Mouse (Mus musculus) myocyte (in vitro differentiated cells): ENCODE results near the gene Mov10l1. TPM values are rescaled to one million over a fixed set of nuclear protein-coding genes. Genes with fewer than 3 reads are reported as not detected.

Experiments
- H3K27me3 ChIP-seq: one replicate; pipeline ENCODE4 v1.6.1; 2011; ENCODE audit not compliant: control insufficient read depth, insufficient read depth, insufficient read length
- H3K36me3 ChIP-seq: one replicate; pipeline ENCODE4 v1.6.1; 2011; ENCODE audit not compliant: control insufficient read depth, insufficient read depth
- H3K4me2 ChIP-seq: one replicate; pipeline ENCODE4 v1.6.1; 2011; ENCODE audit warnings: low read depth, control low read depth
- H3K4me3 ChIP-seq: one replicate; pipeline ENCODE4 v1.5.1; 2011; ENCODE audit warnings: mild to moderate bottlenecking, control low read depth, moderate library complexity
- H3K79me2 ChIP-seq: one replicate; pipeline ENCODE4 v1.6.1; 2011; ENCODE audit not compliant: control insufficient read depth, insufficient read depth
- H3ac ChIP-seq: one replicate; pipeline ENCODE4 v1.6.1; 2011; ENCODE audit not compliant: control insufficient read depth, insufficient read length
- CEBPB ChIP-seq: IDR thresholded peaks from 2 replicates; pipeline ENCODE4 v1.6.1; 2011; ENCODE audit warnings: mild to moderate bottlenecking, moderate library complexity; ENCODE audit not compliant: poor library complexity, insufficient read depth, severe bottlenecking
- E2F4 ChIP-seq: IDR thresholded peaks from one replicate; pipeline ENCODE4 v1.6.1; 2011; ENCODE audit warnings: mild to moderate bottlenecking, control low read depth, moderate library complexity; ENCODE audit not compliant: insufficient read depth
- MAX ChIP-seq: IDR thresholded peaks from one replicate; pipeline ENCODE4 v1.6.1; 2011; ENCODE audit warnings: low read depth, mild to moderate bottlenecking, control low read depth
- MYOD1 ChIP-seq, 3 experiments: IDR thresholded peaks; one replicate each; pipeline ENCODE4 v1.6.1; 2011; ENCODE audit warnings: control low read depth in 2 of 3, low read depth in 2 of 3, mild to moderate bottlenecking in 2 of 3, moderate library complexity in 1 of 3; ENCODE audit not compliant: insufficient read length in 2 of 3, control insufficient read depth in 1 of 3
- MYOG ChIP-seq, 3 experiments: IDR thresholded peaks; one replicate each; pipeline ENCODE4 v1.6.1; 2011; ENCODE audit warnings: control low read depth in 2 of 3, low read depth in 2 of 3, mild to moderate bottlenecking in 2 of 3; ENCODE audit not compliant: insufficient read length in 2 of 3, control insufficient read depth in 1 of 3, insufficient read depth in 1 of 3
- POLR2A ChIP-seq: IDR thresholded peaks from one replicate; pipeline ENCODE4 v1.6.1; 2011; ENCODE audit warnings: low read depth, mild to moderate bottlenecking, control low read depth, moderate library complexity; ENCODE audit not compliant: insufficient read length
- POLR2AphosphoS2 ChIP-seq: IDR thresholded peaks from one replicate; pipeline ENCODE4 v1.6.1; 2011; ENCODE audit warnings: low read depth, control low read depth; ENCODE audit not compliant: insufficient read length
- REST ChIP-seq: IDR thresholded peaks from one replicate; pipeline ENCODE4 v1.6.1; 2011; ENCODE audit warnings: mild to moderate bottlenecking, control low read depth, moderate library complexity; ENCODE audit not compliant: insufficient read depth, insufficient read length
- SRF ChIP-seq: IDR thresholded peaks from one replicate; pipeline ENCODE4 v1.6.1; 2011; ENCODE audit warnings: low read depth; ENCODE audit not compliant: control insufficient read depth, insufficient read length
- TCF12 ChIP-seq: IDR thresholded peaks from one replicate; pipeline ENCODE4 v1.6.1; 2011; ENCODE audit warnings: mild to moderate bottlenecking, control low read depth; ENCODE audit not compliant: poor library complexity, insufficient read depth, severe bottlenecking
- TCF3 ChIP-seq: IDR thresholded peaks from one replicate; pipeline ENCODE4 v1.6.1; 2011; ENCODE audit warnings: low read depth, control low read depth; ENCODE audit not compliant: insufficient read length
- USF1 ChIP-seq: IDR thresholded peaks from one replicate; pipeline ENCODE4 v1.6.1; 2011; ENCODE audit warnings: low read depth, mild to moderate bottlenecking, control low read depth, moderate library complexity
- polyA plus RNA-seq: library from polyadenylated mRNA; unstranded; fragments of >200 nt; fragmentation: generic; extraction: Trizol; gene quantifications from one replicate; pipeline ENCODE4 v1.2.1, GENCODE M21; 2012; ENCODE audit warnings: missing spikeins

The Mov10l1 gene
- polyA plus RNA-seq, 1 experiment, result not detected

GRCm38 (mm10) chr15:89073993-89074603, 91.4 kb downstream of the Mov10l1 start:
- Histone ChIP-seq H3K36me3 (no peaks in the 10 kb centered on the region), H3K79me2 (peaks cover 30% of the 10 kb centered on the region), H3K4me3 (peak overlapping the region; percentile 87), H3ac (no peak overlapping the region), H3K4me2 (peak overlapping the region; percentile 98), H3K27me3 (peaks cover 10% of the 10 kb centered on the region)
- TF ChIP-seq CEBPB (no peak), POLR2A (no peak), MYOG (IDR thresholded peaks at IDR 0.05; ENCODE audit: control insufficient read depth in 1 of 3, insufficient read depth in 1 of 3, insufficient read length in 2 of 3, low read depth in 2 of 3) (no peak), TCF3 (no peak), SRF (no peak), MYOD1 (IDR thresholded peaks at IDR 0.05; ENCODE audit: control insufficient read depth in 1 of 3, insufficient read length in 2 of 3, low read depth in 2 of 3) (no peak), MAX (no peak), POLR2AphosphoS2 (no peak), TCF12 (no peak), E2F4 (no peak)

- Histone ChIP-seq H3ac (peak within 1 kb of the TSS; percentile 68), H3K36me3 (no peaks in the 10 kb centered on the region), H3K4me3 (peak within 1 kb of the TSS; percentile 87), H3K4me2 (peak within 1 kb of the TSS; percentile 98), H3K27me3 (peaks cover 2% of the 10 kb centered on the region), H3K79me2 (peaks cover 38% of the 10 kb centered on the region)
- TF ChIP-seq POLR2AphosphoS2 (no peak), MYOD1 (IDR thresholded peaks at IDR 0.05; ENCODE audit: control insufficient read depth in 1 of 3, insufficient read length in 2 of 3, low read depth in 2 of 3) (no peak), CEBPB (no peak), REST (no peak)
These were observed 92.1 kb downstream of the Mov10l1 start, which contains the start of gene Trabd for GRCm38 (mm10) chr15:89074613-89075477. Trabd (plus strand) TSS chr15:89075124.

GRCm38 (mm10) chr15:89075478-89076147, 92.9 kb downstream of the Mov10l1 start:
- H3K4me3 ChIP-seq, result peak overlapping the region; percentile 87
- peak overlapping the region; percentile 98 for H3K4me2 ChIP-seq
- H3K36me3 ChIP-seq, result no peaks in the 10 kb centered on the region
- peak overlapping the region; percentile 68 for H3ac ChIP-seq
- peaks cover 44% of the 10 kb centered on the region for H3K79me2 ChIP-seq
- TF ChIP-seq POLR2A (peak; percentile 72), SRF (no peak), USF1 (no peak), MYOD1 (IDR thresholded peaks at IDR 0.05; ENCODE audit: control insufficient read depth in 1 of 3, insufficient read length in 2 of 3, low read depth in 2 of 3) (peak in 1 of 3 experiments; percentile 40), POLR2AphosphoS2 (peak; percentile 55)
- no peaks in the 10 kb centered on the region for H3K27me3 ChIP-seq

- no peaks in the 10 kb centered on the region for H3K36me3 ChIP-seq
- H3ac ChIP-seq, result peak overlapping the region; percentile 68
- peaks cover 44% of the 10 kb centered on the region for H3K79me2 ChIP-seq
- peak overlapping the region; percentile 87 for H3K4me3 ChIP-seq
- peak overlapping the region; percentile 88 for H3K4me2 ChIP-seq
- no peaks in the 10 kb centered on the region for H3K27me3 ChIP-seq
- TF ChIP-seq SRF (no peak), POLR2A (no peak), REST (no peak), TCF12 (no peak), MYOG (IDR thresholded peaks at IDR 0.05; ENCODE audit: control insufficient read depth in 1 of 3, insufficient read depth in 1 of 3, insufficient read length in 2 of 3, low read depth in 2 of 3) (peak; percentile 54 to 79 (median 59)), E2F4 (no peak), USF1 (no peak), TCF3 (no peak), POLR2AphosphoS2 (no peak), MAX (no peak), MYOD1 (IDR thresholded peaks at IDR 0.05; ENCODE audit: control insufficient read depth in 1 of 3, insufficient read length in 2 of 3, low read depth in 2 of 3) (peak; percentile 55 to 85 (median 83))
These were observed 93.5 kb downstream of the Mov10l1 start for GRCm38 (mm10) chr15:89076156-89076731.
